Mouse (Mus musculus): ENCODE measurements around the gene Pdk2. TPM values are rescaled to one million over a fixed set of nuclear protein-coding genes. Genes with fewer than 3 reads are reported as not detected.

The Pdk2 gene
- polyA plus RNA-seq, 1 experiment from 2014 or later: 16.2 TPM

DNA sequence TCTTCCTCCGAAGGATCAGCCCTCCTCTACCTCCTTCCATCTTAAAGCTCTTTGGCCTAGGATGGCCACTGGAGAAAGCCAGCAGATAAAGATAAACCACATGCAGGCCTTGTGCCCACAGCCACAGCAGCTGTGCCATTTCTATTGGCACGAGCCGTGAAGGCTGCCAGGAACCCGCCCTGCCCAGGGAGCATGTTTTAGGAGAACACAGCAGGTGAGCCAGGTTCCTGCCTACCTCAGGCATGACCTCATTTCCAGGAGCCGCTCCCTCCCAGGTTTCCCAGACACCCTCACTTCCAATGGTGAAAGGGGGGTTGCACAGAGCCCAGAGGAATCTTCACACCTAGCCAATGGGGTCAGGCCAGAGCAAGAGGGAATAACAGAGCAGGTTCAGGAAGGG lies 31.6 kb upstream of the Pdk2 start:
- H3K9me3 ChIP-seq (ENCODE audit: low read length): no peaks in the 10 kb centered on the region
- H3K27me3 ChIP-seq (ENCODE audit: insufficient read depth, low read length): peaks cover 32% of the 10 kb centered on the region
- WGBS (ENCODE audit: insufficient replicate concordance): 73% methylated on average over 5 of the region's 5 CpGs
- no peak for ATAC-seq
- H3K4me1 ChIP-seq (ENCODE audit: insufficient read depth): peaks cover 8% of the 10 kb centered on the region; the same call in 1 of the 2 replicates
- TF ChIP-seq CTCF (IDR thresholded peaks at IDR 0.05; ENCODE audit: low read depth): no peak
- no peak for TF ChIP-seq EP300 (IDR thresholded peaks at IDR 0.05; ENCODE audit: low read depth)
- H3K4me2 ChIP-seq (ENCODE audit: low read depth, low read length): no peak overlapping the region
- no peaks in the 10 kb centered on the region for H3K36me3 ChIP-seq (replicated peaks; ENCODE audit: insufficient read depth, low read length)
- H3K9ac ChIP-seq (replicated peaks): no peak overlapping the region
- no peak for DNase-seq
- no peak overlapping the region for H3K27ac ChIP-seq (ENCODE audit: low read depth)
- no peak overlapping the region for H3K4me3 ChIP-seq (ENCODE audit: low read depth, low read length)

DNA sequence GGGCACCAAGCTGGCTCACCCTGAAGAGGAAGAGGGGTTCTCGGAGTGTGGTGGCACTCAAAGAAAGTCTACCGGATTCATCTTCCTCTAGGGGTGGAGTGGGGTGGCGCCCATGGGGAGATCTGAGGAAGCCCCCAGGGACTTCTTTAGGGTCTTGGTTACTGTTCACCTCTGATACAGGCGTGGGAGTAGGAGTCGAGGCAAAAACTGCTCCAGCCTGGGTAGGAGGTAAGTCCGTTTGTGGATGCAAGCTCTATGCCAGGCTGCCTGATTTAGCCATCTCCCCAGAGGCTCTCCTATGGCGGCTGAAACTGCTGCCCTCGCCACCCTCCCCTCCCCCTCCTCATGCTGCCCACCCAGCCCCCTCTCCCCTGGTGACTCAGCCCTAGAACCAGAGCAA lies 31.0 kb upstream of the Pdk2 start:
- TF ChIP-seq EP300 (IDR thresholded peaks at IDR 0.05; ENCODE audit: low read depth) (no peak), CTCF (IDR thresholded peaks at IDR 0.05; ENCODE audit: low read depth) (no peak)
- Histone ChIP-seq H3K9ac (replicated peaks) (no peak overlapping the region), H3K27ac (ENCODE audit: low read depth) (no peak overlapping the region), H3K36me3 (replicated peaks; ENCODE audit: insufficient read depth, low read length) (no peaks in the 10 kb centered on the region), H3K9me3 (ENCODE audit: low read length) (no peaks in the 10 kb centered on the region), H3K27me3 (ENCODE audit: insufficient read depth, low read length) (peaks cover 27% of the 10 kb centered on the region), H3K4me2 (ENCODE audit: low read depth, low read length) (no peak overlapping the region), H3K4me3 (ENCODE audit: low read depth, low read length) (no peak overlapping the region), H3K4me1 (ENCODE audit: insufficient read depth) (peaks cover 8% of the 10 kb centered on the region; the same call in 1 of the 2 replicates)
- 74% methylated on average over 8 of the region's 8 CpGs for WGBS (ENCODE audit: insufficient replicate concordance)
- DNase-seq (no peak), ATAC-seq (no peak)

DNA sequence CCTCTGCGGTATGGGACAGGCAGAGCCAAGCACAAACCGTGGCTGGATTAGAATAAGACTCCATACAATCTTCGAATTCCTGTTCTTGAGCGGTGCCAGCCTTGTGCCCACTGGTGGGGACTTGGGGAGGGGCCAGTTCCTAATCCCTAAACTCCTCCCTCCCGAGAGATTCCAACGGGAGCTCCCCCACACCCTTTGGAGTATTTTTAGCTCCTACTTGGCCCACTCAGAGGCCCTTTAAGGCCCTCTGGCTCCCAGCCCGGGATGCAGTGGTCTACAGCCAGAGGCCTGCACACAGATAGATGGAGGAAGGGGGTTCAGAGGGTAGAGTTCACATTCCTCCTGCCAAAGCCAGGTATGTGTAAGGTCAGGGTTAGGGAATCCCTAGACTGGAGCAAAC lies 30.1 kb upstream of the Pdk2 start:
- peaks cover 18% of the 10 kb centered on the region for H3K27me3 ChIP-seq (ENCODE audit: insufficient read depth, low read length)
- no peak for ATAC-seq
- no peak overlapping the region for H3K4me2 ChIP-seq (ENCODE audit: low read depth, low read length)
- H3K9me3 ChIP-seq (ENCODE audit: low read length): no peaks in the 10 kb centered on the region
- no peaks in the 10 kb centered on the region for H3K36me3 ChIP-seq (replicated peaks; ENCODE audit: insufficient read depth, low read length)
- no peak overlapping the region for H3K9ac ChIP-seq (replicated peaks)
- peaks cover 8% of the 10 kb centered on the region; the same call in 1 of the 2 replicates for H3K4me1 ChIP-seq (ENCODE audit: insufficient read depth)
- WGBS (ENCODE audit: insufficient replicate concordance): 52% methylated on average over 7 of the region's 7 CpGs
- no peak for TF ChIP-seq EP300 (IDR thresholded peaks at IDR 0.05; ENCODE audit: low read depth)
- TF ChIP-seq CTCF (IDR thresholded peaks at IDR 0.05; ENCODE audit: low read depth): no peak
- DNase-seq: no peak
- H3K4me3 ChIP-seq (ENCODE audit: low read depth, low read length): no peak overlapping the region
- no peak overlapping the region for H3K27ac ChIP-seq (ENCODE audit: low read depth)

DNA sequence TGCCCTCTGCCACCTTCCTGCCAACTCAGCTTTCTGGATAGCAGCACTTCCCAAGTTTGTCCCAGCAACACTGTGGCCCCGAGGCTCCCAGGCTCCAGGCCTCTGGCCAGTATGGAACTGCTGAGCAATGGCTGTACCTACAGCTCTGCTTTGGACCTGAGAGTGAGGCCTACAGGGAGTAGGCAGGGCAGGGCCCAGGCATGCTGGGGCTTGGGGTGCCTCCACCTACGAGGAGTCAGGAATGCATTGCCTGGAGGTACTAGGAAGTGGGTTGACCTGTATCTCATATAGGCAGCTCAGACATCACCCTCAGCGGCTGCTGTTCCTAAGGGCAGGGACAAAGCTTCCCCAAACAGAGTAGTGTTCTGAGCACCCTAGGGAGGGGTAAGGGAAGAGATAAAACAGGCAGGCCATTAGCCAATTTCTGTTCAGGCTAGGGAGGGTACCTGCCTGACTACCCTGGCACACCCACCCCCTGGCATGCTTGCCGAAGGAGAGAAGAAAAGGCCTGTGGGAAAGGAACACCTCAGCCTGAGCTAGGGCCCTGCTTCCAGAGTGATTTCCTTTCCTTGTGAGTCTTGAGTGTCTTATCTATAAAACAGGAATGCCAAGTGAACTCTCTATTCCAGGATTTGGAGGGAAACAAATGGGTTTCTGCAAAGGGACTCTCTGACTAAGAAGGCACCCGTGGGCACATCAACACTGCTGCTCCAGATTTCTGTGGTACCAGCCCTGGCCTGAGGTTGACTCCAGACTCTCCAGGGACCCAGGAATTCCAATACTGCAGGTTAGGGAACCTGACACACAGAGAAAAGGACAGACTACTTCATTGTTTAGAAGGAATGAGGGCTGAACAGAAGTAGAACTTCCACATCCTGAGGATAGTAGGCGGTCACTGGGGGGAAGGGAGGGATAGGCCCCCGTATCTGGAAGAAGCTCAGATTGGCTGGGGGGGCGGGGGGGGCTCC lies 29.3 kb upstream of the Pdk2 start:
- ATAC-seq: no peak
- Histone ChIP-seq H3K4me1 (ENCODE audit: insufficient read depth) (0 out of 2 replicates have a peak, but pooled peaks cover 4% of the 10 kb centered on the region), H3K27ac (ENCODE audit: low read depth) (no peak overlapping the region), H3K4me3 (ENCODE audit: low read depth, low read length) (no peak overlapping the region), H3K36me3 (replicated peaks; ENCODE audit: insufficient read depth, low read length) (no peaks in the 10 kb centered on the region), H3K9ac (replicated peaks) (no peak overlapping the region), H3K9me3 (ENCODE audit: low read length) (no peaks in the 10 kb centered on the region), H3K4me2 (ENCODE audit: low read depth, low read length) (no peak overlapping the region), H3K27me3 (ENCODE audit: insufficient read depth, low read length) (peaks cover 10% of the 10 kb centered on the region)
- WGBS (ENCODE audit: insufficient replicate concordance): 61% methylated on average over 8 of the region's 8 CpGs
- no peak for DNase-seq
- TF ChIP-seq EP300 (IDR thresholded peaks at IDR 0.05; ENCODE audit: low read depth) (no peak), CTCF (IDR thresholded peaks at IDR 0.05; ENCODE audit: low read depth) (no peak)

DNA sequence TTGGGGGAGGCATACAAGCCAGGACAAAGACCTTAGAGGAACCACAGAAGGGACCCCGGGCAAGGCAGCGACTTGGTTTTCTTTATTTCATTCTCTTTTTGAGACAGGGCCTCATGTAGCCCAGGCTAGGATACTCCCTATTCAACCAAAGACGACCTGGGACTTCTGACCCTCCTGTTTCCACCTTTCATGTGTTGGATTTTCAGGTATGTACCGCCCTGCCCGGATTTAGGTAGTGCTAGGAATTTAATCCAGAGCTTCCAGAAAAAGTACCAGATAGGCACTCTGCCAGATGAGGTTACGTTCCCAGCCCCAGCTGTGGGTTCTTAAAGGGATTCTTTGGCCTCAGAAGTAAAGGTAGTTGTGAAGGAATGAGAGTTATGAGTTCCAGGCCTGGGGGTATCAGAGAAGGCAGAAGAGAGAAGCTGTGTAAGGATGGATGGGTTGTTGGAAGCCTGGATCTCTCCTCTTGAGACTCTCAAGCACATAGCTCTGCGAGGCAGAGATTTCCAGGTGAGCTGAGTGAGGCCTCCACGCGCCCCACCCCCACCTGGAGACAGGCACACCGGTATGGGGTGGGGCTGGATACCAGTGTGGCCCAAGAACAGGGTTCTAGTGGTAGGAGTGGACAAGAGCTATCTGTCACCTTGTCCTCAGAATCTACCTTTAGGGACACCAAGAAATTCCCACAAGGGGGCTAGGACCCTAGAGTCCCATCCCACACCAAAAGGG lies 28.2 kb upstream of the Pdk2 start:
- no peaks in the 10 kb centered on the region for H3K9me3 ChIP-seq (ENCODE audit: low read length)
- DNase-seq: no peak
- 0 out of 2 replicates have a peak, but pooled peaks cover 3% of the 10 kb centered on the region for H3K27me3 ChIP-seq (ENCODE audit: insufficient read depth, low read length)
- H3K4me3 ChIP-seq (ENCODE audit: low read depth, low read length): no peak overlapping the region
- no peak for ATAC-seq
- WGBS (ENCODE audit: insufficient replicate concordance): 77% methylated on average over 10 of the region's 10 CpGs
- H3K9ac ChIP-seq (replicated peaks): no peak overlapping the region
- no peak overlapping the region for H3K4me2 ChIP-seq (ENCODE audit: low read depth, low read length)
- no peak for TF ChIP-seq EP300 (IDR thresholded peaks at IDR 0.05; ENCODE audit: low read depth)
- TF ChIP-seq CTCF (IDR thresholded peaks at IDR 0.05; ENCODE audit: low read depth): no peak
- no peaks in the 10 kb centered on the region for H3K4me1 ChIP-seq (ENCODE audit: insufficient read depth)
- H3K36me3 ChIP-seq (replicated peaks; ENCODE audit: insufficient read depth, low read length): no peaks in the 10 kb centered on the region
- no peak overlapping the region for H3K27ac ChIP-seq (ENCODE audit: low read depth)
